Mouse (Mus musculus) midbrain, embryonic 16.5 days (tissue): ENCODE results near the gene Gm18336. TPM values are rescaled to one million over a fixed set of nuclear protein-coding genes. Genes with fewer than 3 reads are reported as not detected.
"Not testable (repeated sequence)": the region's sequence is repeated elsewhere in the genome, so short reads cannot be mapped to it uniquely, and the experiment has no call there.

ENCODE experiments used
- ATAC-seq: fragments of 200-750 bp; cut with Nextera tagmentation; 2 replicates; pipeline ENCODE4 v1.8.0; 2017; ENCODE audit warnings: moderate TSS enrichment
- H3K27ac ChIP-seq: fragments of 300-500 bp; sonication (generic); 2 replicates; pipeline ENCODE4 v1.5.1; 2014; ENCODE audit warnings: mild to moderate bottlenecking, low read length, mixed read lengths
- H3K27me3 ChIP-seq: fragments of 300-500 bp; sonication (generic); 2 replicates; pipeline ENCODE4 v1.6.1; 2014; ENCODE audit warnings: low read depth, low read length, mixed read lengths; ENCODE audit not compliant: control insufficient read depth, insufficient read depth
- H3K36me3 ChIP-seq: fragments of 300-500 bp; sonication (generic); 2 replicates; pipeline ENCODE4 v1.6.1; 2014; ENCODE audit warnings: mild to moderate bottlenecking, low read length, moderate library complexity, mixed read lengths; ENCODE audit not compliant: control insufficient read depth, insufficient read depth
- H3K4me1 ChIP-seq: fragments of 300-500 bp; sonication (generic); 2 replicates; pipeline ENCODE4 v1.6.1; 2014; ENCODE audit warnings: mild to moderate bottlenecking, low read length, mixed read lengths; ENCODE audit not compliant: control insufficient read depth, insufficient read depth
- H3K4me2 ChIP-seq: fragments of 300-500 bp; sonication (generic); 2 replicates; pipeline ENCODE4 v1.6.1; 2014; ENCODE audit warnings: mild to moderate bottlenecking, low read length, mixed read lengths
- H3K4me3 ChIP-seq: fragments of 300-500 bp; sonication (generic); 2 replicates; pipeline ENCODE4 v1.5.1; 2014; ENCODE audit warnings: low read depth, mild to moderate bottlenecking, low read length, moderate library complexity, mixed read lengths
- H3K9ac ChIP-seq: fragments of 300-500 bp; sonication (generic); 2 replicates; pipeline ENCODE4 v1.6.1; 2014; ENCODE audit warnings: low read depth, low read length, mixed read lengths
- H3K9me3 ChIP-seq: fragments of 300-500 bp; sonication (generic); replicated peaks from 2 replicates; pipeline ENCODE4 v1.6.1; 2014; ENCODE audit warnings: mild to moderate bottlenecking, low read length, mixed read lengths; ENCODE audit not compliant: control insufficient read depth, poor library complexity, severe bottlenecking
- WGBS: fragments of 180-500 bp; shearing (Covaris S2); extraction: QIAGEN DNeasy Blood & Tissue Kit; methylation state at CpG from one replicate; pipeline ENCODE4 v1.1.7; 2014; 5-methylcytosine and 5-hydroxymethylcytosine counted together
- polyA plus RNA-seq: library from polyadenylated mRNA; unstranded; fragments of >200 nt; fragmentation: Nextera tagmentation; extraction: Ambion mirVana; gene quantifications from 2 replicates; pipeline ENCODE4 v1.2.1, GENCODE M21; 2015

Gene Gm18336
- 0.08 and 0.11 TPM in 2 replicates for polyA plus RNA-seq

DNA sequence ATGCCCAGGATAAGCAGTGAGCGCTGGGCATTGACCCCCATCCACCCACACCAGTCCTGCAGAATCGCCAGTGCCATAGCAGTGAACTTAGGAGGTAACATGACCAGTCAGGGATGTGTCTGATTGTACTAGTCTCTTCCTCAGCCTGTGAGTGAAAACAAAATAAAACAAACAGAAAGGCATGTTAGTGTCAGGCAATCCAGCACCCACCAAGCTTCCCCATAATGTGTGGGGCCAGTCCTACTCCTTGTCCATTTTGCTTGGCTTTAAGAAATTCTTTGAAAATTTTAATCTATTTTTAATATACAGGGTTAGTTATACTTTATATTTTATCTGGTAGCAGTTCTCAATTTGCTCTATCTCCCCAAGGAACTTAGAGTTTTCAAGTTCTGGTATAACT lies at the start of gene Gm18336:
Gene Gm18336 (minus strand): TSS at position 101 of the 400 bp plus-strand sequence.
- not testable (repeated sequence) for H3K27ac ChIP-seq, H3K9me3 ChIP-seq, H3K9ac ChIP-seq, H3K4me2 ChIP-seq, H3K36me3 ChIP-seq, ATAC-seq, H3K27me3 ChIP-seq, H3K4me1 ChIP-seq, H3K4me3 ChIP-seq
- 85% methylated on average over 1 of the region's 2 CpGs for WGBS

- no peak for ATAC-seq
- Histone ChIP-seq H3K27ac (no peak overlapping the region), H3K27me3 (no peaks in the 10 kb centered on the region), H3K4me1 (no peaks in the 10 kb centered on the region), H3K4me2 (no peak overlapping the region), H3K4me3 (no peak overlapping the region), H3K9ac (no peak overlapping the region), H3K36me3 (no peaks in the 10 kb centered on the region), H3K9me3 (no peaks in the 10 kb centered on the region)
- WGBS = 63% methylated on average over 2 of the region's 2 CpGs
Observed at GRCm38 (mm10) chrX:73441428-73441827, 42.9 kb upstream of the Gm18336 start.

- 76% methylated on average over 11 of the region's 11 CpGs for WGBS
- H3K9me3 ChIP-seq = no peaks in the 10 kb centered on the region
- no peak for ATAC-seq
- no peaks in the 10 kb centered on the region for H3K27me3 ChIP-seq
- no peaks in the 10 kb centered on the region for H3K4me1 ChIP-seq
- no peak within 1 kb of the TSS for H3K27ac ChIP-seq
- no peaks in the 10 kb centered on the region for H3K36me3 ChIP-seq
- H3K4me2 ChIP-seq = no peak within 1 kb of the TSS
- H3K9ac ChIP-seq = no peak within 1 kb of the TSS
- no peak within 1 kb of the TSS for H3K4me3 ChIP-seq
Observed at GRCm38 (mm10) chrX:73435252-73435651, 36.7 kb upstream of the Gm18336 start, which contains the start of gene Trex2. Gene Trex2, minus strand, starts transcription at chrX:73435344.

- Histone ChIP-seq H3K4me2 (no peak overlapping the region), H3K9me3 (no peaks in the 10 kb centered on the region), H3K4me3 (no peak overlapping the region), H3K9ac (no peak overlapping the region), H3K4me1 (no peaks in the 10 kb centered on the region), H3K27me3 (no peaks in the 10 kb centered on the region), H3K36me3 (no peaks in the 10 kb centered on the region), H3K27ac (no peak overlapping the region)
- ATAC-seq = no peak
- 76% methylated on average over 5 of the region's 5 CpGs for WGBS
Observed at GRCm38 (mm10) chrX:73432850-73433249, 34.3 kb upstream of the Gm18336 start.

DNA sequence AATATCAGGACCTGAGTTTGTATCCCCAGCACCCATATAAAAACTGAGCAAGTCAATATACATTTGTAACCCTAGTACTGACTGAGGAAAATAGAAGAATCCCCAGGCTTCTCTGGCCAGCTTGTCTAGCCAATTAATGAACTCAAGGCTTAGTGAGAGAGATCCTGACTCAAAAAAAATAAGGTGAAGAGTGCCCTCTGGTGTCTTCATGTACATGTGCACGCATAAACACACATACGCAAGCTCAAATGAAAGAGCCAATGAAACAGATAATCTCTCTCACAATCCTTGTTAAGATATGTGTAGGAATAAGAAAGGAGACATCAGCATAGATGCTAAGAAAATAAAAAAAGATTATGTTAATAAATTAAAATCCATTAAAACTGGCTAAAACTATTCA lies 31.5 kb upstream of the Gm18336 start:
- H3K4me1 ChIP-seq = no peaks in the 10 kb centered on the region
- no peak for ATAC-seq
- no peaks in the 10 kb centered on the region for H3K27me3 ChIP-seq
- H3K9me3 ChIP-seq = no peaks in the 10 kb centered on the region
- no peak overlapping the region for H3K27ac ChIP-seq
- no peak overlapping the region for H3K9ac ChIP-seq
- 74% methylated on average over 2 of the region's 2 CpGs for WGBS
- no peak overlapping the region for H3K4me3 ChIP-seq
- no peaks in the 10 kb centered on the region for H3K36me3 ChIP-seq
- no peak overlapping the region for H3K4me2 ChIP-seq

DNA sequence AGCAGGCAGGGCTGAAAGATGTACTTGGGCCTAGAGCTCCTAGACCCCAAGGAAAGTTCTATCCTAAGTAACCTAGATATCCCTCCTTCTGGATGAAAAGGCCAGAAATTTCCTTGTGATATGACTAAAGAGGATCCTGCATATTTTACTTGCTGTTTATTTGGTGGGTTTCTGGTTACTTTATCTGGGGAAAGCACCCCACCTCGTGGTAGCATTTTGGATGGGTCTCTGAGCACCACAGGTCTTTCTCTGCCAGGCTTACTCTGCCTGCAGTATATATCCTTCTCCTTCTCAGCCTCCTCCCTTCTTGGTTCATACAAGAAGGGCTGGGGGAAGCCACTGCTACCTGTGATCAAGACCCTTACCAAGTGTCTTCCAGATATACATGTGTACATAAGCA lies 14.2 kb upstream of the Gm18336 start:
- H3K4me2 ChIP-seq = no peak overlapping the region
- no peak overlapping the region for H3K9ac ChIP-seq
- H3K36me3 ChIP-seq = no peaks in the 10 kb centered on the region
- no peaks in the 10 kb centered on the region for H3K4me1 ChIP-seq
- peaks cover 2% of the 10 kb centered on the region; the same call in 1 of the 2 replicates for H3K27me3 ChIP-seq
- no peak overlapping the region for H3K27ac ChIP-seq
- WGBS = 48% methylated on average over 1 of the region's 1 CpGs
- no peak for ATAC-seq
- no peak overlapping the region for H3K4me3 ChIP-seq
- no peaks in the 10 kb centered on the region for H3K9me3 ChIP-seq

DNA sequence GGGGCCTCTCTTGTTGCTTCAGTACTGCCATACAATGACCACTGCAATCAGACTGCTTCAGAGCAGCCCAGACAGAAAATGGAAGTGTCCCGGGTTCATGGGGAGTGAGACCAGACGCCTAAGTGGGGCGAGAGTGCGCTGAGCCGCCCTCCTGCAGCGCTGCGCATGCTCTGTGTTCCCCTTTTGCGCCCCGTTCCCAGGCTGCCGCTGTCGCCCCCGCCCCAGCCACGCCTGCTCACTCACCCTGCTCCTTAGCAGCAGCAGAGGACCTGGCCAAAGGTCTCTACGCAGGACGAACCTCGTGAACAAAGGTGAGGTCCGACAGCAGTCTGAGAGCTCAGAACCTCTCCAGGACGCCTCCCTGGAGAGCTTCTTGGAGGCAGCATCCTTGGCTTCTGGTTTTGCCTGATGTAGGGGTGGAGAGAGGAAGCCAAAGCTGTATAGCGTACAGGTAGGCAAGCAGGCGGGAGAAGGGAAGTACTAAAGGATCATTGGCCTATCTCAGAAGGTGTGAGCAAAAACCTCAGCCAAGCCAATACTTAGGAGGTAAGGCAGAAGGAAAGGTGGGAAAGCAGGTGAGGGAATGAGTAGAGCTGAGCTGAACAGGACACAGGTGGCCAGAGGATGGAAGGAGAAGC lies 12.5 kb upstream of the Gm18336 start, which contains the start of gene Zfp92:
Gene Zfp92 (plus strand): TSS at position 217 of the 638 bp plus-strand sequence.
- Histone ChIP-seq H3K9me3 (no peaks in the 10 kb centered on the region), H3K27me3 (peaks cover 2% of the 10 kb centered on the region; the same call in 1 of the 2 replicates), H3K9ac (peak within 1 kb of the TSS; percentile 56), H3K4me1 (no peaks in the 10 kb centered on the region), H3K4me2 (peak within 1 kb of the TSS; percentile 55), H3K4me3 (peak within 1 kb of the TSS; percentile 39), H3K27ac (no peak within 1 kb of the TSS), H3K36me3 (no peaks in the 10 kb centered on the region)
- 11% methylated on average over 20 of the region's 20 CpGs for WGBS
- peak; percentile 66 for ATAC-seq

GRCm38 (mm10) chrX:73401616-73402015 lies 3.1 kb upstream of the Gm18336 start:
- ATAC-seq = no peak
- WGBS = 95% methylated on average over 12 of the region's 12 CpGs
- H3K4me2 ChIP-seq = no peak overlapping the region
- no peaks in the 10 kb centered on the region for H3K4me1 ChIP-seq
- H3K4me3 ChIP-seq = no peak overlapping the region
- no peaks in the 10 kb centered on the region for H3K36me3 ChIP-seq
- H3K9ac ChIP-seq = no peak overlapping the region
- H3K27ac ChIP-seq = no peak overlapping the region
- no peaks in the 10 kb centered on the region for H3K27me3 ChIP-seq
- H3K9me3 ChIP-seq = no peaks in the 10 kb centered on the region

- Histone ChIP-seq H3K9me3 (no peaks in the 10 kb centered on the region), H3K36me3 (no peaks in the 10 kb centered on the region), H3K27ac (no peak overlapping the region), H3K4me3 (no peak overlapping the region), H3K4me2 (no peak overlapping the region), H3K4me1 (no peaks in the 10 kb centered on the region), H3K27me3 (no peaks in the 10 kb centered on the region), H3K9ac (no peak overlapping the region)
- WGBS = 88% methylated on average over 18 of the region's 20 CpGs
- ATAC-seq = no peak
Observed at GRCm38 (mm10) chrX:73400951-73401350, 2.4 kb upstream of the Gm18336 start.
